Mouse (Mus musculus) heart, embryonic 16.5 days (tissue): ENCODE data around the gene Dvl1. TPM values are rescaled to one million over a fixed set of nuclear protein-coding genes. Genes with fewer than 3 reads are reported as not detected.

Experiments
- ATAC-seq: fragments of 200-750 bp; cut with Nextera tagmentation; replicated peaks from 2 replicates; pipeline ENCODE4 v1.8.0; 2017; ENCODE audit warnings: moderate number of reproducible peaks; ENCODE audit not compliant: insufficient read depth, low FRiP score; ENCODE audit errors: extremely low read depth
- H3K27ac ChIP-seq: fragments of 300-500 bp; sonication (generic); 2 replicates; pipeline ENCODE4 v1.5.1; 2014; ENCODE audit warnings: mild to moderate bottlenecking, low read length, control low read depth, moderate library complexity
- H3K27me3 ChIP-seq: fragments of 300-500 bp; sonication (generic); 2 replicates; pipeline ENCODE4 v1.6.1; 2014; ENCODE audit warnings: low read length, mixed read lengths; ENCODE audit not compliant: control insufficient read depth, insufficient read depth
- H3K36me3 ChIP-seq: fragments of 300-500 bp; sonication (generic); 2 replicates; pipeline ENCODE4 v1.6.1; 2014; ENCODE audit not compliant: control insufficient read depth, insufficient read depth
- H3K4me1 ChIP-seq: fragments of 300-500 bp; sonication (generic); 2 replicates; pipeline ENCODE4 v1.6.1; 2014; ENCODE audit warnings: low read length, mixed read lengths; ENCODE audit not compliant: control insufficient read depth, insufficient read depth
- H3K4me2 ChIP-seq: fragments of 300-500 bp; sonication (generic); 2 replicates; pipeline ENCODE4 v1.6.1; 2014; ENCODE audit warnings: low read depth, mild to moderate bottlenecking, control low read depth, low read length
- H3K4me3 ChIP-seq: fragments of 300-500 bp; sonication (generic); 2 replicates; pipeline ENCODE4 v1.5.1; 2014; ENCODE audit warnings: mild to moderate bottlenecking, control low read depth, low read length
- H3K9ac ChIP-seq: fragments of 300-500 bp; sonication (generic); 2 replicates; pipeline ENCODE4 v1.6.1; 2014; ENCODE audit warnings: low read length, control low read depth
- H3K9me3 ChIP-seq: fragments of 300-500 bp; sonication (generic); replicated peaks from 2 replicates; pipeline ENCODE4 v1.6.1; 2016; ENCODE audit warnings: low read length; ENCODE audit not compliant: control insufficient read depth
- WGBS: fragments of 180-500 bp; shearing (Covaris S2); extraction: QIAGEN DNeasy Blood & Tissue Kit; methylation state at CpG from one replicate; pipeline ENCODE4 v1.1.7; 2014; 5-methylcytosine and 5-hydroxymethylcytosine counted together
- polyA plus RNA-seq: library from polyadenylated mRNA; unstranded; fragments of >200 nt; fragmentation: Nextera tagmentation; extraction: Ambion mirVana; gene quantifications from 2 replicates; pipeline ENCODE4 v1.2.1, GENCODE M21; 2015

The Dvl1 gene
- polyA plus RNA-seq, 1 experiment from 2014 or later, result 3.5 TPM

- Histone ChIP-seq H3K4me3 (no peak overlapping the region; the same call in 1 of the 2 replicates), H3K9ac (peak overlapping the region; percentile 16; the same call in 1 of the 2 replicates), H3K36me3 (peaks cover 14% of the 10 kb centered on the region), H3K4me1 (peaks cover 39% of the 10 kb centered on the region), H3K27me3 (no peaks in the 10 kb centered on the region), H3K4me2 (peak overlapping the region; percentile 29), H3K27ac (peak overlapping the region; percentile 12), H3K9me3 (no peaks in the 10 kb centered on the region)
- no peak for ATAC-seq
- WGBS, result 19% methylated on average over 8 of the region's 8 CpGs
Observed at GRCm38 (mm10) chr4:155894311-155894881, 47.2 kb downstream of the Dvl1 start.

DNA sequence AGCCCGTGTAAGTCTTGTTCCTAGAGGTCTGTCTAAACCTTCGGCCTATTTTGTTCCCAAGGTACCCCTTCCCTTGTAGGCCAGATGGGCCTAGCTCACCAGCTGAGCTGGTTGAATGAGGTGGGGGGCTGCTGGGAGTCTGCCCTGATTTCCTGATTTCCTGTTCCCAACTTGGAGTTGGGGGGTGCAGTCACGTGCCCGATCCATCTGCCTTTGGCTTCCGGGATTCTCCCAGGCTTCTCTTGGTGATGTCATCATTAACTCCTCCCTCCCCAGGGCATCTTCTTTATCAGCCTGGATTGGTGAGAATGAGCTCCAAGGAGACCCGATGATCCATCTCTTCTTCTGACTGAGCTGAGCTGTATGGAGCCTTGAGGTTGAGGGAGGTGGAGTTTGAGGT lies 48.0 kb downstream of the Dvl1 start:
- peak overlapping the region; percentile 29; the same call in 1 of the 2 replicates for H3K4me2 ChIP-seq
- no peak overlapping the region for H3K4me3 ChIP-seq
- H3K27me3 ChIP-seq, result no peaks in the 10 kb centered on the region
- 41% methylated on average over 6 of the region's 6 CpGs for WGBS
- no peak overlapping the region for H3K9ac ChIP-seq
- H3K36me3 ChIP-seq, result peaks cover 20% of the 10 kb centered on the region
- peak overlapping the region; percentile 32; the same call in 1 of the 2 replicates for H3K27ac ChIP-seq
- peaks cover 38% of the 10 kb centered on the region for H3K4me1 ChIP-seq
- no peaks in the 10 kb centered on the region for H3K9me3 ChIP-seq
- no peak for ATAC-seq

- Histone ChIP-seq H3K4me2 (no peak overlapping the region), H3K27me3 (no peaks in the 10 kb centered on the region), H3K4me3 (no peak overlapping the region), H3K9me3 (no peaks in the 10 kb centered on the region), H3K27ac (no peak overlapping the region), H3K9ac (no peak overlapping the region), H3K4me1 (peaks cover 34% of the 10 kb centered on the region), H3K36me3 (peaks cover 22% of the 10 kb centered on the region)
- WGBS, result 85% methylated on average over 4 of the region's 4 CpGs
- no peak for ATAC-seq
Observed at GRCm38 (mm10) chr4:155895826-155896225, 48.6 kb downstream of the Dvl1 start.

DNA sequence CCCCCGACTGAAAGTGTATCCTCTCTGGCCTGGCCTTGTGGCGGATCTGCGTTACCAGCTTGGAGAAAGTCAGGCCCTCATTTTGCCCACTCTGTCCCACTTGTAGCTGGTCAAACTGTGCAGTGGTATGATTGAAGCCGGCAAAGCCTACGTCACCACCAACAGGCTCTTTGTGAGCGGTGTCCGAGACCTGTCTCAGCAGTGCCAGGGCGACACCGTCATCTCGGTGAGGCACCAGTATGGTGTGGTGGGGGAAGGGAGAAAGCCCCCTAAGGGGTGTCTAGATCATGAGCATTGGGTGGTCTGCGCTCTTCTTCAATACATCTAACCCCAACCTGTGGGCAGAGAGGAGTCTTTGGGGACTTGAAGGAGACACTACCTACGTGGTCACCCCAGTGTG lies 49.3 kb downstream of the Dvl1 start:
- Histone ChIP-seq H3K4me2 (no peak overlapping the region), H3K27ac (no peak overlapping the region), H3K4me1 (peaks cover 39% of the 10 kb centered on the region), H3K4me3 (no peak overlapping the region), H3K9me3 (no peaks in the 10 kb centered on the region), H3K36me3 (peaks cover 22% of the 10 kb centered on the region), H3K9ac (no peak overlapping the region), H3K27me3 (no peaks in the 10 kb centered on the region)
- ATAC-seq, result no peak
- 94% methylated on average over 12 of the region's 12 CpGs for WGBS

DNA sequence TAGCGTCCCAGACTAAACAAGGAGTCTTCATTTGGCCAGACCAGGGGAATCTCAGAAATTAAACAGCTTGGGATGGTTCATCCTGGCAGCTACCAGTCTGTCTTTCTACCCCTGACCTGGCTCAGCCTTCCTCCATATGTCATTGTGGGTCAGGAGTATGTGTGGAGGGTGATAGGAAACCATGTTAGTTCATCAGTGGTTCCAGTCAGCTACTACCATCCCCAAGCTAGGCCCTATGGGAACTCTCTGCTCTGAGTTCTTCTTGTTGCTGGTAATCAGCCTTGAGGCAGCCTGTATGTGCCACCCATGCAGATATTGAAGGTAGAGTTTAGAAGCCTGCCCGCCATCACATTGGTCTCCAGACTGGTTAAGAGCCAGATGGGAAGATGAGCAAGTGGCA lies 51.1 kb downstream of the Dvl1 start:
- Histone ChIP-seq H3K36me3 (peaks cover 30% of the 10 kb centered on the region), H3K4me3 (no peak overlapping the region), H3K9ac (no peak overlapping the region), H3K4me1 (peaks cover 34% of the 10 kb centered on the region), H3K4me2 (no peak overlapping the region), H3K27ac (no peak overlapping the region), H3K9me3 (no peaks in the 10 kb centered on the region), H3K27me3 (no peaks in the 10 kb centered on the region)
- ATAC-seq, result no peak
- WGBS, result 98% methylated on average over 2 of the region's 2 CpGs

DNA sequence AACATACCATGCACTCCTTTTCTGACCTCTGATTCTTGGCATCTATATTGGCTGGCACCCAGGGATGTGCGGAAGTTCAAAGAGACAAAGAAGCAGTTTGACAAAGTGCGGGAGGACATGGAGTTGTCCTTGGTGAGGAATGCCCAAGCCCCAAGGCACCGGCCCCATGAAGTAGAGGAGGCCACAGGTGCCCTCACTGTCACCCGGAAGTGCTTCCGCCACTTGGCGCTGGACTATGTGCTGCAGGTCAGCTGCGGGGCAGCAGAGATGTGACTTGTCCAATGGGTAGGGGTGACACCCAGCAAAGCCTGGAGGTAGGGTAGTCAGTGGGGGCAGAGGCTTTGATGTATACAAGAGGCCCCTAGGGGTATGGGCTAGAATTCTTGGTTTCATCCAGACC lies 52.2 kb downstream of the Dvl1 start:
- WGBS, result 87% methylated on average over 7 of the region's 7 CpGs
- H3K4me3 ChIP-seq, result no peak overlapping the region
- ATAC-seq, result no peak
- H3K36me3 ChIP-seq, result peaks cover 39% of the 10 kb centered on the region
- H3K4me2 ChIP-seq, result no peak overlapping the region
- no peak overlapping the region for H3K9ac ChIP-seq
- no peaks in the 10 kb centered on the region for H3K9me3 ChIP-seq
- H3K4me1 ChIP-seq, result peaks cover 24% of the 10 kb centered on the region
- no peak overlapping the region for H3K27ac ChIP-seq
- no peaks in the 10 kb centered on the region for H3K27me3 ChIP-seq

- Histone ChIP-seq H3K9me3 (no peaks in the 10 kb centered on the region), H3K36me3 (peaks cover 43% of the 10 kb centered on the region), H3K27ac (peak overlapping the region; percentile 42; the same call in 1 of the 2 replicates), H3K4me1 (peaks cover 11% of the 10 kb centered on the region), H3K9ac (no peak overlapping the region), H3K4me3 (no peak overlapping the region), H3K27me3 (no peaks in the 10 kb centered on the region), H3K4me2 (no peak overlapping the region)
- 40% methylated on average over 3 of the region's 3 CpGs for WGBS
- peak; percentile 77 for ATAC-seq
Observed at GRCm38 (mm10) chr4:155901205-155901604, 54.0 kb downstream of the Dvl1 start.

DNA sequence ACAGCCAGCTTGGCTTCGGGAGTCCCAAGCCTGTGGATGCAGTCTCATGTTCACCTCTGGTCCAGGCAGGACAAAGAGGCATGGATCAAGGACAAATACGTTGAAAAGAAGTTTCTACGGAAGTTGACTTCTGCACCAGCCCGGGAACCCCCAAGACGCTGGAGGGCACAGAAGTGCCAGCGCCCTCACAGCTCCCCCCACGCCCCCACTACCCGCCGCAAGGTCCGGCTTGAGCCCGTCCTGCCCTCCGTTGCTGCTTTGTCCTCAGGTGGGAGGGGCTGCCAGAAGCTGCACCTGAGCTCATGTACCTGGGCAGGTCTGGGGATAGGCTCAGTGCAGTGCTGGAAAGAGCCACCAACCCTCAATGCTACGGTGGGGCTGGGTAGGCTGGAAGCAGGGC lies 56.0 kb downstream of the Dvl1 start:
- Histone ChIP-seq H3K4me2 (no peak overlapping the region), H3K36me3 (peaks cover 35% of the 10 kb centered on the region), H3K27ac (no peak overlapping the region), H3K4me3 (no peak overlapping the region), H3K9ac (no peak overlapping the region), H3K4me1 (peaks cover 11% of the 10 kb centered on the region), H3K9me3 (no peaks in the 10 kb centered on the region), H3K27me3 (no peaks in the 10 kb centered on the region)
- WGBS, result 90% methylated on average over 13 of the region's 13 CpGs
- no peak for ATAC-seq

GRCm38 (mm10) chr4:155904318-155905102 lies 57.3 kb downstream of the Dvl1 start:
- ATAC-seq, result no peak
- Histone ChIP-seq H3K36me3 (peaks cover 28% of the 10 kb centered on the region), H3K27me3 (no peaks in the 10 kb centered on the region), H3K9ac (no peak overlapping the region), H3K4me2 (no peak overlapping the region), H3K27ac (no peak overlapping the region), H3K9me3 (no peaks in the 10 kb centered on the region), H3K4me1 (peaks cover 11% of the 10 kb centered on the region), H3K4me3 (no peak overlapping the region)
- 88% methylated on average over 13 of the region's 13 CpGs for WGBS
